Mouse (Mus musculus): Measurements from ENCODE around the gene Tesk2.

The Tesk2 gene

DNA sequence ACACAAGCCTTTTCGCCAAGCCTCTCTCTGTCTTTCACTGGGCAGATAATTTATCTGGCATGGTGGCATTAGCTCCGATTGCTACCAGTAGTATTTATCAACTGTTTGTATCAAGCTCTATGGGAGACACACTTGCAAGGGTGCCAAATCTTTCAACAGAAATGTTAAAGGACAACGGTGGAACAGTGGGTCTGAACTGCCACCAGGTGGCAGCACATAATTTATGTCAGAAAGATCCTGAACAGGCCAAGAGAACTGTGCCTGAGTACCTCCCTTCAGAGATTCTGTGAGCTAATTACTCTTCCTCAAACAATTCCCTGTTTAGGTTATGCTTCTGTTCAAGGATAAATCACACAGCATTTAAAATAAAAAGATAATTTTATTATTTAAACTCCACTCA lies 1.4 kb upstream of the Tesk2 start:
- DNase-seq, result peak in 1 of 2 experiments; percentile 56

DNA sequence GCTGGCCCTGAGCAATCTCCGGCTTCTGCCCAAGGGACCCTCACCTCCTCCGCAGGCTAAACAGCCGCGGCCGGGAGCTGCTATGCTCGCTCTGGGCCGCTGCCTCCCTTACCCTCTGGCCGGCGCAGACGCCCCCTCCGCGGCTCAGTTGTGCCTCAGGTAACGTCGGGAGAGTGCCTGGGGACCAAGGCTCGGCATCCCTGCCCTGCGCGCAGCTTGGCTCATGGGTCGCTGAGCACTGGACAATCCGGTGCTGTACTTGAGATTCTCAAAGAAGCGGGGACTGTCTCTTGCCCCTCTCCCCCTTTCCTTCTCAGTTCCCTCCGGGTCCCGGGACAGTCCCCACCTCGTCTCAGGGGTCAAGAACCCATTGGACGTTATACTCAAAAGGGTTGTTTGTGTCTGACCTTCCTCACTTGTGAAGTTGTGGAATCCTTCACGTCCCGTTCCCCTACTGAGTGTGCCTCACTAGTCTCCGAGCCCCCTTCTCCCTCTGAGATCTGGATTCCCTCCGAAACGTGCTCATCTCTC lies 415 bp downstream of the Tesk2 start:
- no peak for DNase-seq

DNA sequence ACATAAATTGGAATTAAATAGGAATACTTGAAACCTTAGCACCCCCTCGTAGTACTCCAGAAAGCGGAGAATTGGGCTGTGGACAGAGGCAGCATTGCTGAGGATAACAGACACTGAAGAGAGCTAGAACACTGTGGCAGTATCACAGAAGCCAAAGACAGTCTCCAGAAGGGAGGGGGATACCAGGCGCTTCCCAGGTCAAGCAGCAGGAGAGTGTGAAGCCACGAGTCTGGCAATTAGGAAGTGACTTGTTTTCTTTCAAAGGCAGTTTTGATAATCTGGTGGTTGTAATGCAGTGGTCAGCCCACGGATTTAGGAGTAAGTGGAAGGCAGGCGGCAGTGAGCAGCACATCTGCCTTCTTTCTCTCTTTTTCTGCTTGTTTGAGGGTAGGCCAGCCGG lies 1.5 kb downstream of the Tesk2 start:
- DNase-seq, result no peak

DNA sequence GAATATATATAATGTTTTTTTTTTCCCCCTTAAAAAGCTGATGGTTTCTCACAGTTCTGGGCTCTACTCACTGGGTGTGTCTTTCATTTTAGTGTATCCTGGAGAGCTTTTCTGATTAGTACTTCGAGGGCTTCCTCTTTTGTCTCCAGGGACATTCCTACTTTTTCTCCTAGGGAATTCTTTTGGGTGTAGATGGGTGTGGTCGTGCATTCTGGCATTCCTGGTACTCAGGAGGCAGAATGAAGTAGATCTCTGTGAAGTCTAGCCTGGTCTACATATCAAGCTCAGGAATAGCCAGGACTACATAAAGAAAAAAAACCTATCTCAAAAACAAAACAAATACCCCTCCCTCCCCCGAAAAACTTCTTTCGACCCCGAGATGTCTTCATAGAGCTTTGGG lies 4.7 kb downstream of the Tesk2 start:
- DNase-seq, result no peak

- no peak for DNase-seq
These were observed 6.7 kb downstream of the Tesk2 start for GRCm38 (mm10) chr4:116727401-116727800.

DNA sequence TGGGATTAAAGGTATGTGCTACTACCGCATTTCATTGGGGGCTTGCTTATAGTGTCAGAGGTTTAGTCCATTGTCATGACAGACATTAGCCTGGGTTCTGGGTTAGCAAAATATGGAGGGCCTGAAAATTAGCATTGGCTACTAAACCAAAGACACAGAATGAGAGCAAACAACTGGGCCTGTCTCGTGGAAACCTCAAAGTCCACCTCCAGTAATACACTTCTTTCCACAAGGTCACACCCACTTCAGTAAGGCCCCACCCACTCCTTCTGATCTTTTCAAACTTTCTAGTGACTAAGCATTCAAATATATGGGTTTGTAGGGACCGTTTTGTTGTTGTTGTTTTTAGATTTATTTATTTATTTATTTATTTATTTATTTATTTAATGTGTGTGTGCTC lies 8.8 kb downstream of the Tesk2 start:
- DNase-seq, result no peak

DNA sequence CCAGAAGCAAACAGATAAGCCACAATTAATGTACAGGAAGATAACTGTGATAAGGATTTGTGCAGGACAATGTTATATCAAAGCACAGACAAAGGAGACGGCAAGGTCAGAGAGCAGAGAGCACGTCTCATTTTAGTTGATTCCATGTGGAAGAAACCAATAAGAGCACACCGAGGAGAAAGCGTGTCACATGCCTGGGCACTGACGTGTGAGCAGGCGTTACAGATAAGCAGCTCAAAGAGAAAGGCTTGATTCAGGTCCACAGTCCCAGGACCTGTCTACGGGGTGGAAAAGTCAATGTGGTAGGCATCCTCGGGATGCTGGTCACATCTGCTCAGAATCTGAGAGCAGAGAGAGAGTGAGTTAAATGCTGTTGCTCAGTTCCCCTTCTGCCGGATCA lies 10.3 kb downstream of the Tesk2 start:
- no peak for DNase-seq

- DNase-seq, result no peak
These were observed 11.6 kb downstream of the Tesk2 start for GRCm38 (mm10) chr4:116732355-116732754.

DNA sequence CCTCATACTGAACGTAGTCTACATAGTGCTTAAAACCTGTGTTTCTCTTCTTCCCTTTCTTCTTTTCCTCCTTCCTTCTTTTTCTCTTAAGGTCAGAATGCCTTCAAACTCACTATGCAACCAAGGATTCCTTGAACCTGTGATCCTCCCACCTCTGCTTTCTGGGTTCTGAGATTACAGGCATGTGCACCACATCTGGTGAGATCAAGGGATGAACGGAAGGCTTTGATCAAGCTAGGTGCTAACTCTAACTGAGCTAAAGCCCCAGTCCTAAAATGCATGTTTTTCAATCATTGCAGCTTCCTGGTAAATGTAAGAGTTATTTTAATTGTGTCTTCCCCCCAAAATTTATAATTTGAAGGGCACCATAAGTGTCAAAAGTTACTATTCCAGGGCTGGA lies 14.2 kb downstream of the Tesk2 start:
- DNase-seq, result no peak

GRCm38 (mm10) chr4:116738972-116739751 lies 18.4 kb downstream of the Tesk2 start:
- DNase-seq, result no peak

- no peak for DNase-seq
These were observed 29.0 kb downstream of the Tesk2 start for GRCm38 (mm10) chr4:116749750-116750149.

GRCm38 (mm10) chr4:116761914-116762313 lies 41.2 kb downstream of the Tesk2 start:
- DNase-seq, result no peak

DNA sequence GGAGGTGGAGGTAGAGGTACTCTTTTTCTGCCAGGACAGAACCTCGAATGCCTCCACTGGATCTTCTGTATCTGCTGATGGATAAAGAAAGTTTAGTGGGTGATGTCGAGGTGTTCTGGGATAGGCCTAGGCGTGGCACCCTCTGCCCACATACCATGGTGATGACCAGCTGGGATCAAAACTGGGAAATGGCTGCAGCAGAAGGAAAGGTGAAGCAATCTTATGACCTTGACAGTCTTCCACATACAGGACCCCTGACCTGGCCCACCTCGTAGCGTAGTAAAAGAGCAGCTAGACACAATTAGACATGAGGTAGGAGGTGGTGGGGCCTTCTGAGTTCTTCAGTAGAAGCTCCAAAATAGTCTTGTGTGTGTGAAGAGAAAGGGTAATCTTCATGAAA lies 43.3 kb downstream of the Tesk2 start:
- DNase-seq, result no peak

- DNase-seq, result no peak
These were observed 47.8 kb downstream of the Tesk2 start for GRCm38 (mm10) chr4:116768510-116768909.

DNA sequence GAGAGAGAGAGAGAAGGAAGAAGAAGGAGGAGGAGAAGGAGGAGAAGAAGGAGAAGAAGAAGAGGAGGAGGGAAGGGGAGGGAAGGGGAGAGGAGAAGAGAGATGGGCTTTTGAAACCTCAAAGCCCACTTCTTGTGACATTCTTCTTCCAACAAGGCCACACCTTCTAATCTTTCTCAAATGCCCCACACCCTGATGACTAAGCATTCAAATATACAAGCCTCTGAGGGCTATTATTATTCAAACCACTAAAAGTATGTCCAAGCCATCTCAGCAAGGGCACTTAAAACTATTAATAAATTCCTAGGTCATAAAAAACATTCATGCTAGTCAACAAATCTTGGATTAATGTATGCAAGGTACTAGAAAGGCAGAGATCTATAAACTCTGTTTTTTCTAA lies 48.3 kb downstream of the Tesk2 start:
- no peak for DNase-seq

GRCm38 (mm10) chr4:116776391-116776790 lies 55.6 kb downstream of the Tesk2 start:
- DNase-seq, result no peak

- DNase-seq, result no peak
These were observed 56.3 kb downstream of the Tesk2 start for GRCm38 (mm10) chr4:116777079-116777478.

DNA sequence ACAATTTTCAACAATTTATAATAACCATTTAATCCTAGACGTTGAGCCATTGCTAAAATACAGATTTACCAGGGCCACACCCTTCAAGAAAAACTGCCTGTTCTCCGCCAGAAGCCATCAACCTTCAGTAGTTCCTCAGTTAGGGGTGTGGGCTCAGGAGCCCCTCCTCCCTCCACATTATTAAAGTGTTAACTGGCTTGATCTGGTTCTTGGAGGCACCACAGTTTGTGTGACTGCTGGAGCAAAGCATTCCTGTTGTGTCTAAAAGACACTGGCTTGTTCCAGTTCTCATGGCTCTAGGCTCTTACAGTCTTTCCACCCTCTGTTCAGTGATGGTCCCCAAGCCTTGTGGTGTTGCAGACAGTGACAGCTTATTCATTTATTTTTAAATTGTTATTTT lies 59.8 kb downstream of the Tesk2 start:
- no peak for DNase-seq

GRCm38 (mm10) chr4:116781366-116781765 lies 60.6 kb downstream of the Tesk2 start:
- no peak for DNase-seq

DNA sequence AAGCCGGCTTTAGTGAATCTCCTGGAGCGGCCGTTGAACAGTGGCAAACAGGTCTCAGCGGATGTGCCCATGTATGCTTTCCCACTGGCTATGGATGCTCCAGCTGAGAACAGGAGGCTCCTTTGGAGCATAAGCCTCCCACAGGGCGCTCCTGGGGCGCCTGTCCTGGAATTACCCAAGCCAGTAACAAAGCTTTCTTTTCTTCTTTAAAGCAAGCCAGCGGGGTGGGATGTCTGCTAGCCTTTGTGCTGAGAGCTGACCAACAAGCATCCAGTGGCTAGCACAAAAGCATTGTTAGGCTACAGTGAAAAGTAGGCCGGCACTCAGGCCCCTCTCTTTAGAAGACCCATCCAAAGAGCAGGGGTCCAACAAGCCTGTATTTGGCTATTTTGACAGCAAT lies 61.4 kb downstream of the Tesk2 start:
- no peak for DNase-seq

DNA sequence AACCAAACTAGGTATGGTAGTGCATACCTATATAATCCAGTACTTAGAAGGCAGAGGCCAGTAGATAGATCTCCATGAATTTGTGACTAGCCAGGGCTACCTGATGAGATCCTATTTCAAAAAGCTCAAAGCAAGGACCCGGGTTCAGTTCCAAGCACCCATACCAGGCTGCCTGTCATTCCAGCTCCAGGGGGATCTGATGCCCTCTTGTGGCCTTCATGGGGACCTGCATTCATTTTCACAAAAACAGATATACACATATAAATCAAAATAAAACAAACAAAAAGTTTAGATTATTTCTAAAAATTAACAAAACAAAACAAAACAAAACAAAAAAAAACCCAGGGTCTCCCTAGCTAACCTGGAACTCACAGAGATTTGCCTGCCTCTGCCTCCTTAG lies 65.8 kb downstream of the Tesk2 start:
- no peak for DNase-seq

GRCm38 (mm10) chr4:116787985-116788760 lies 67.4 kb downstream of the Tesk2 start:
- DNase-seq, result no peak

- DNase-seq, result peak; percentile 33 to 73
These were observed 68.2 kb downstream of the Tesk2 start for GRCm38 (mm10) chr4:116788956-116789355.

GRCm38 (mm10) chr4:116792453-116792852 lies 71.7 kb downstream of the Tesk2 start:
- no peak for DNase-seq

All from spleen, adult 18-20 months (tissue).